Mouse (Mus musculus) testis, postnatal 14 days (tissue): ENCODE measurements around the gene Snrpb.

Experiments
- DNase-seq: peaks from one replicate; pipeline ENCODE4 v3.0.0; 2021; ENCODE audit warnings: low spot score

Snrpb gene

GRCm38 (mm10) chr2:130178706-130179506, at the start of gene Snrpb:
Gene Snrpb, minus strand, starts transcription at chr2:130179403.
- peak; percentile 93 for DNase-seq

- no peak for DNase-seq
Observed at GRCm38 (mm10) chr2:130211581-130211980, 32.4 kb upstream of the Snrpb start.

GRCm38 (mm10) chr2:130209636-130210035, 30.4 kb upstream of the Snrpb start:
- no peak for DNase-seq

DNA sequence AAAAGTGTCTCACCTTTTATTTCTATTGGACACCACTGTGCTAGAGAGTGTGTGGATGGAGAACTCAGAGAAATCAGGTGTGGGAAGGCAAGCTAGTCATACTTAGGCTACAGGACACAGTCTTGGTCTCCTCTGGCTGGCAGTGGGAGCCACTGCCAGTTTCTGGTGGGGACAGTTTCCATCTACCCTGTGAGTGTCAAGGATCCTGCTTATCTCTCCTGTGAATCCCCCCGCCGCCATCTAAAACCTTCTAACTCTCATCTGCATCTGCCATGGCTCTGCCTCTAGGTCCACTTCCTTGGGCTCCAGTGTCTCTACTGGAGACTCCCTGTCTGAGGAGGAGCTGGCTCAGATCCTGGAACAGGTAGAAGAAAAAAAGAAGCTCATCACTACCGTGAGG, 28.8 kb upstream of the Snrpb start:
- no peak for DNase-seq

DNA sequence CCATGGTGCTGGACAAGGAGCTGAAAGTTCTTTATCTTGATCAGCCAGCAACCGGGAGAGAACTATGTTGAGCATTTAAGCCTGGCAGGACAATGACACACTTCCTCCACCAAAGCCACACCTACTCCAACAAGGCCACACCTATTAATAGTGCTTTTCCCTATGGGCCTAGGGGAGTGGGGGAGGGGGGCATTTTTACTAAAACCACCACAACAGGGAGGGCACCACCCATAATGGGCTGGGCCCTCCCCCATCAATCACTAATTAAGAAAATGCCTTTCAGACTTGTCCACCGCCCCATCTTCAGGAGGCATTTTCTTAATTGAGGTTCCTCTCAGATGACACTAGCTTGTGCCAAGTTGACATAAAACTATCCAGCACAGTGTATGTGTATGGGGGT, 28.2 kb upstream of the Snrpb start:
- DNase-seq: no peak

DNA sequence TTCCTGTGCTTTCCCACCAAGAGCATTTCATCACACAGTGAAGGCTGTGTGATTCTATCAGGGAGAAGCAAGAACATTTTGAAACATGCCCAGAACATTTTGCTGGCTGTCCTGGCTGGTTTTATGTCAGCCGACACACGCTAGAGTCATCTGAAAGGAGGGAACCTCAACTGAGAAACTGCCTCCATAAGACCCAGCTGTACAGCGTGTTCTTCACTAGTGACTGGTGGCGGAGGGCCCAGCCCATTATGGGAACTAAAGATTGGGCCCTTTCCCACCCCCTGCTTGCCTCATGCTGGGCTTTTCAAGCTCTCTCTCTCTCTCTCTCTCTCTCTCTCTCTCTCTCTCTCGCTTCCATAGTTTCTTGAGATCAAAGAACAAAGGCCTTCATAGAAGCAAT, 21.8 kb upstream of the Snrpb start:
- DNase-seq: peak; percentile 58

DNA sequence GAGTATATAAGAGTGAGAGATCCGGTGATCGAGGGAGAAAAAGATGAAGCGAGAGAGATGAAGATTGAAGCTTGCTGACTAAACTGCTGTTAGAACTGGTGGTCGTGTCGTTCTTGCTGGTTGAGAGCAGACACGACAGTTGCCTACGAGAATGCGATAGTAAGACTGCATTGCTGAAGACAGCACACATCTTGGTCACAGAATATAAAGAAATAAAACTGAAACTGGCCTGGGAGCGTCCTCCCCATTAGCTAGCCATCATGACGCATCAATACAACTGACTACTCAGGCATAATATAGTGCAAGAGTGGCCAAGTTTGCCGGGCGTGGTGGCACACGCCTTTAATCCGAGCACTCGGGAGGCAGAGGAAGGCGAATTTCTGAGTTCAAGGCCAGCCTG, 15.7 kb upstream of the Snrpb start, which contains the start of gene Tmc2:
Gene Tmc2 (plus strand): TSS at position 301 of the 400 bp plus-strand sequence.
- no peak for DNase-seq

- no peak for DNase-seq
Observed at GRCm38 (mm10) chr2:130188391-130188790, 9.2 kb upstream of the Snrpb start.

DNA sequence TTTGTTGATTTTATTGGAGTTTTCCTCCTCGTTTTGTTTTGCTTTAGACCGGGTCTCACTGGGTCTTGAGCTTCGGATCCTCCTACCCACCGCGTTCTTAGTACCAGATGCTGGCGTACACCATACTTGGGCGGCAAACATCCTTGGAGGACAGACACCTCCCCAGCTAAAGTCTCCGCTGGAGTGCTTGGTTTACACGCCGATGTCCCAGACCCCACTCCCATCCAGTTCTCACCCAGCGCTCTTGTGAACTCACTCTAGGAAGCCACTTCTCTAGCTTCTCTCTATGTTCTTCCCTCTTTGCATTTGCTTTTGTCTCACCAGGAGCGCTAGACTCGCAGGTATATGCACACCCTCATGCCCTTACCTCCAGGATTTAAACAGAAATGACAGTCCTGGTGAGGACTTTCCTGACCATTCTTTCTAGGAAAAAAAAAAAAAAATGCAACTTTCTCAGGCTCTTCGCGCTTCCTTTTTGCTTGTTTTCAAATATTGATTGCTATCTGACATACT, 360 bp upstream of the Snrpb start:
- DNase-seq: no peak

GRCm38 (mm10) chr2:130178381-130178705, 860 bp downstream of the Snrpb start:
- DNase-seq: no peak

DNA sequence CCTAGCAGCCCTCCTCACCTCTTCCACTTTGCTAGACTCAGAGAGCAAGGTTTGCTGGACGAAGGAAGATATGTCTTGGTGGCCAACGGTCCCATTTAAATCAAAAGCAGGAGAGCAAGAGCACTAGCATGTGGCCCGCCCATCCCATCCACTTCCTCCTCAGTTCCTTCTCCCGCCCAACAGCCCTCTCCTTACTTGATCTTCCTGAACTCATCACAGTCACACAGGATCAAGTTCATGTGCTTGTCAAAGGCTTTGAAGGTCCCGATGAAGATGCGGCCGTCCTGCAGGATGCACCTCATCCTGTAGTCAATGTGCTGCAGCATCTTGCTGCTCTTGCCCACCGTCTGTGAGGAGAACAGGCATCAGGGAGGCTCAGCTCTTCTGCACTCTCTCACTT, 2.4 kb downstream of the Snrpb start:
- DNase-seq: no peak

GRCm38 (mm10) chr2:130171674-130172073, 7.5 kb downstream of the Snrpb start:
- DNase-seq: no peak

DNA sequence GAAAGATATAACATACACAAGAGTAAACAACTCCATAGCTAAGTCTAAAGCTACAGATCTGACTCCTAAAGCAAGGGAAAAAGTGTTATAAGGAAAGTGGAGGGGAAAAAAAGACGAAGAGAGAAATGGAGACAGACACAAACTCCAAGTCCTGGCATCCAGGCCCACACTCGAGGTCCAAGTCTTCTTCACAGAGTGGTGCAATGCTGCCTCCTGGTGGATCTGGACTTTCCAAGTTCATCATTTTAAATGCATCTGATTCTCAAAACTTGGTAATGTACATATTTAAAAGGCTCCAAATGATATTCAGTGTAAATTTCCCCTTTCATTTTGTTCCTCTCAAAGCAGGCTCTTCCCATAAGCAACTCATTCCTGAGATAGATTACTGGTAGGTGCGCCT, 11.3 kb downstream of the Snrpb start:
- DNase-seq: no peak

GRCm38 (mm10) chr2:130166311-130167214, 12.6 kb downstream of the Snrpb start:
- no peak for DNase-seq

- DNase-seq: no peak
Observed at GRCm38 (mm10) chr2:130162701-130163100, 16.5 kb downstream of the Snrpb start.

GRCm38 (mm10) chr2:130158088-130158437, 21.1 kb downstream of the Snrpb start:
- DNase-seq: no peak

DNA sequence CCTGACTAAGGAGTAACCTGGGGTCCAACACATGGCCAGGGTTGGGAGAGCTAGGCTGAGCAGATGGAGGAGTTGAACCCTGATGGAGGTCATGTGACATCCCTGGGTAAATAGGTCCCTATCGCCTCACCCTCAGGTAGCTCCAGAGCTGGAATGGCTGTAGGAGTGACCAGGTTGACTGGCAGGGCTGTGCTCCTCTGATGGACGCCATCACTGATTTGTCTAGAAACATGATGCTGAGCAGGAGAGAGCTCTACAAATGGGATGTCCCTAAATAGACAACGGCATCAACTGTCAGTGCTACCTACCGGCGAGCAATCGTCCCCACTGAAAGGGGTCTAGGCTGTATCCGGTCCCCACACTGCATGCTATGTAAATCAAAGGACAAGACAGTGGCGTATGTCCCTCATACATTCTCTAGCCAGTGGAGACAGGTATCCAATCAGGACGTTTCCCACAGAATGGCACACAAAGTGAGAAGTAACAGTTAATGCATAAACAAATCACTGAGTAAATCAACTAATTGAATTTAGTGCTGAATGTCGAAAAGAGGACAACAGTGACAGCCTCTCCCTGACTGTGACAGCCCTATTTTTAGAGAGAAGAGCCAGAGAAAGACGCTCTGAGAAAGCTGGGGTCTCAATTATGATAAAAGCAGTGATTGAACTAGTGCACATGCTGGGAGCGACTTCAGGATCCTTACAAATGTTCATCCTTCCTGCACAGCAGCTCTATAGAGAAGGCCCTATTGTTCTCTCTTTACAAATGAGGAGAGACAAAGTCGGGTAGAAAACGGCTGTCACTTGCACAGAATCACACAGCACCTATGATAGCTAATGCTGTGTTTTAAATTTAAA, 21.7 kb downstream of the Snrpb start:
- DNase-seq: no peak

- DNase-seq: no peak
Observed at GRCm38 (mm10) chr2:130155851-130156250, 23.4 kb downstream of the Snrpb start.

- DNase-seq: no peak
Observed at GRCm38 (mm10) chr2:130155171-130155570, 24.0 kb downstream of the Snrpb start.

- DNase-seq: no peak
Observed at GRCm38 (mm10) chr2:130146089-130146668, 33.0 kb downstream of the Snrpb start.

- no peak for DNase-seq
Observed at GRCm38 (mm10) chr2:130144703-130145324, 34.4 kb downstream of the Snrpb start.
